Mouse (Mus musculus) heart, embryonic 12.5 days (tissue): ENCODE measurements at regions not wholly inside any gene's neighbourhood (a gene's known extent, or its start where the extent isn't known, plus 50 kb on each side); places are given as distances from the start of the nearest gene placed in this dataset.

Source experiments
- ATAC-seq: fragments of 200-750 bp; cut with Nextera tagmentation; 2 replicates; pipeline ENCODE4 v1.8.0; 2017; ENCODE audit warnings: moderate TSS enrichment, moderate library complexity; ENCODE audit not compliant: insufficient number of reproducible peaks, low FRiP score
- H3K27ac ChIP-seq: fragments of 300-500 bp; sonication (generic); 2 replicates; pipeline ENCODE4 v1.5.1; 2016; ENCODE audit warnings: mild to moderate bottlenecking, moderate library complexity; ENCODE audit not compliant: poor library complexity, severe bottlenecking
- H3K27me3 ChIP-seq: fragments of 300-500 bp; sonication (generic); replicated peaks from 2 replicates; pipeline ENCODE4 v1.6.1; 2016; ENCODE audit warnings: mild to moderate bottlenecking, moderate library complexity
- H3K36me3 ChIP-seq: fragments of 300-500 bp; sonication (generic); 2 replicates; pipeline ENCODE4 v1.6.1; 2016; ENCODE audit warnings: mild to moderate bottlenecking, moderate library complexity
- H3K4me1 ChIP-seq: fragments of 300-500 bp; sonication (generic); replicated peaks from 2 replicates; pipeline ENCODE4 v1.6.1; 2016; ENCODE audit warnings: mild to moderate bottlenecking
- H3K4me2 ChIP-seq: fragments of 300-500 bp; sonication (generic); 2 replicates; pipeline ENCODE4 v1.6.1; 2016; ENCODE audit warnings: mild to moderate bottlenecking, moderate library complexity
- H3K4me3 ChIP-seq: fragments of 300-500 bp; sonication (generic); 2 replicates; pipeline ENCODE4 v1.5.1; 2016; ENCODE audit warnings: mild to moderate bottlenecking
- H3K9ac ChIP-seq: fragments of 300-500 bp; sonication (generic); 2 replicates; pipeline ENCODE4 v1.6.1; 2016; ENCODE audit warnings: mild to moderate bottlenecking, moderate library complexity
- H3K9me3 ChIP-seq: fragments of 300-500 bp; sonication (generic); replicated peaks from 2 replicates; pipeline ENCODE4 v1.6.1; 2016; ENCODE audit warnings: mild to moderate bottlenecking, moderate library complexity
- WGBS: fragments of 180-500 bp; shearing (Covaris S2); methylation state at CpG from one replicate; pipeline ENCODE4 v1.1.7; 2016; 5-methylcytosine and 5-hydroxymethylcytosine counted together

DNA sequence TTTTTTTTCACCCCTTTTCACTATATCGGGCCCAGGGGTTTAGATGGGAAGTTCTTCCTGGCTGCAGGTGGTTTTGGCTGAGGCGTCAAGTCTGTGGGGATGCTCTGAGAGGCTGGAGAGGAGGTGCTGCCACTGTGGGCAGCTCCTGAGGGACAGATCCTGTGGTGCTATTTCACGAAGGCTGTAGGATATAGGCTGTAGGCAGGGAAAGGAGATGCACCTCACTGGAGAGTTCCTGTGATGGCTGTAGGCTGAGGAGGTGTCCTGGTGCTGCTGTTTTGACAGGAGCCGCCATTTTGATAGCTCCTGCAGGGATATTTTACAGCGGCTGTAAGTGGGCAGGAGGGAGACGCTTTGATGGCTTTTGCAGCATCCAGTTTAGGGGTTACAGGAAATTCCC is 280.2 kb upstream of the Msx2 start:
- no peak for ATAC-seq
- Histone ChIP-seq H3K36me3 (no peaks in the 10 kb centered on the region), H3K9me3 (no peaks in the 10 kb centered on the region), H3K27me3 (peaks cover 31% of the 10 kb centered on the region; the same call in 1 of the 2 replicates), H3K9ac (no peak overlapping the region), H3K4me3 (no peak overlapping the region), H3K4me2 (no peak overlapping the region), H3K27ac (no peak overlapping the region), H3K4me1 (peaks cover 30% of the 10 kb centered on the region)
- WGBS = 73% methylated on average over 6 of the region's 6 CpGs

DNA sequence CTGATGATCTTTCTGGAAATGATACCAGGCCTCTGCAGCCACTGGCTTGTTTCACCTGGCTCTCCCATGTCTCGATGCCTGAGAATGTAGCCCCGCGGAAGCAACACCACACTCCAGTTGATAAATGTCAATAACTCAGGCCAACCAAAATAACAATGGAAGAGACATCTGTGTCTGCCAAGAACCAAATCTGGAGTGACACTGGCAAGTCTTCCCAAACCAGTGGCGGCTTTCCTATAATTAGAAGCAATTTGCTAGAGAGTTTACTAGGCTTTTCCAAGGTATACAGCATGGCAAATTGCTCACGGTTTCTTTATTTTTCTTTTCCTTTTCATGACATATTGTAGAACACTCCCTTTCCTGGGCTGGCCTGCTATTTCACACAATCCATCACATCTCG is 268.1 kb upstream of the Msx2 start:
- no peaks in the 10 kb centered on the region for H3K27me3 ChIP-seq
- H3K4me2 ChIP-seq = no peak overlapping the region
- WGBS = 67% methylated on average over 6 of the region's 6 CpGs
- no peaks in the 10 kb centered on the region for H3K4me1 ChIP-seq
- H3K9me3 ChIP-seq = no peaks in the 10 kb centered on the region
- H3K9ac ChIP-seq = no peak overlapping the region
- no peak overlapping the region for H3K4me3 ChIP-seq
- H3K27ac ChIP-seq = no peak overlapping the region
- H3K36me3 ChIP-seq = no peaks in the 10 kb centered on the region
- ATAC-seq = no peak

DNA sequence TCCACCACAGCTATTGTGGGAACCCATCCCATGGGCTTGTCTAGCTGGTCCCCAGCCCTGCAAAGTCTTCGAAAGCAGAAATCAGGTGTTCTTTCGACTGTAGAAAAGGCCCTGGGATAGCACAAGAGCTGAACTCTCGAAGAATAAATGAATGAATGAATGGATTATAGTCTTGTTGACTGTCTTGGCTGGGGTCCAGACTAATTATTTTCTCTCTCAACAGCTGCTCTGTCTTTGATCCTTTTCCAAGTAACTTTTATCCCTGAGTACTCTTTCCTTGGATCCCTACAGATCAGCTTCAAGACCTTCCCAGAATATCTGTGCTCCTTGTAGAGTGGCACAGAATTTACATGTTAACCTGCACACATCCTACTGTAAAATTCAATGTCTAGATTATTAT is 266.3 kb upstream of the Msx2 start:
- ATAC-seq = no peak
- WGBS = 82% methylated on average over 3 of the region's 3 CpGs
- no peaks in the 10 kb centered on the region for H3K27me3 ChIP-seq
- H3K4me3 ChIP-seq = no peak overlapping the region
- H3K27ac ChIP-seq = no peak overlapping the region
- no peak overlapping the region for H3K9ac ChIP-seq
- H3K36me3 ChIP-seq = no peaks in the 10 kb centered on the region
- H3K4me1 ChIP-seq = 0 out of 2 replicates have a peak, but pooled peaks cover 6% of the 10 kb centered on the region
- H3K9me3 ChIP-seq = no peaks in the 10 kb centered on the region
- H3K4me2 ChIP-seq = no peak overlapping the region

DNA sequence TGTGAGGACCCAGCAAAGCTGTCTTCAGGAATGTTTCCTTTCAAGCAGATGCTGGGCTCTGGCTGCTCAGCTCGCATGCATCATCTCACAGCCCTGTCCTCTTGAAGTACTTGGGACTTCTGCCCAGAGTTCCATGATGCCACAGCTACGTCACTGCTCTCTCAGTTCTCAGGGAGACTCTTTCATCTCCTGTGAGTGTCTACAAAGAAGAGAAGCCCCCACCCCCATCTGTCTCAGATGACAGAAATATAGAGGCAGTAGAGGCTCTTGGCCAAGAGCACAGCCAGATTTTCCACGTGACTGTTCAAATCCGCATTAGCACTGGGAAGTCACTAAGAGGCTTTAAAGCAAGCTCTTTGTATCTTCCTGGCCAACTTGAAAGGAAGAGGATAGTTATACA is 262.1 kb upstream of the Msx2 start:
- Histone ChIP-seq H3K9me3 (no peaks in the 10 kb centered on the region), H3K9ac (no peak overlapping the region), H3K27ac (no peak overlapping the region), H3K4me1 (0 out of 2 replicates have a peak, but pooled peaks cover 6% of the 10 kb centered on the region), H3K4me2 (no peak overlapping the region), H3K36me3 (no peaks in the 10 kb centered on the region), H3K27me3 (no peaks in the 10 kb centered on the region), H3K4me3 (no peak overlapping the region)
- ATAC-seq = no peak
- 43% methylated on average over 4 of the region's 4 CpGs for WGBS

DNA sequence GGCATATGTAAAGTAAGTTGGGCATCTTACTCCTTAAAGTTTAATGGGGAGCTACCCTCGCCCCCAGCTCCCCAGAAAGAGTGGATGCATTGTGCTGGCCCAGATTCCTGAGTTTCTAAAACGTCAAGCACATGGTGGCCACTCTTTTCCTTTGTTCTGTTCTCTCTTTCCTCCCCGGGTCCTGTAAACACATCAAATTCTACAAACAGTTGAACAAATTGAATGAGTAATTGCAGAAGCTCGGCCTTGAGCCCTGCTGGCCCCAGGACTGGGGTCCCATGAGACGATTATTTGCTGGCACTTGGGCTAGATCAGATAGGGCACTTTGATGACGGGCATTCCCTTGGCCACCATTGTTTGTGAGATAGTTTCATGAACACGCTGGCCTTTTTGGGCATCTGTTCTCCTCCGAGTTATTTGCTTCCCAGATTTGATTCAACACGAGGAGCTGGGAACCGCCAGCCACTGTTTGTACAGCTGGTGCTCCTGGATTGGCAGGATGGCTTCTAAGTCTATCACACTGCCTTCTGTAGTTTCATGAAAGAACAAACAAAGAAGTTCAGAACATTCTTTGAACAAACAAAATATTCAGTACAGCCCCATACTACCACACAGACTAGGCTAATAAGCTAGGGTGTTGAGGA is 257.5 kb upstream of the Msx2 start:
- H3K27me3 ChIP-seq = 0 out of 2 replicates have a peak, but pooled peaks cover 2% of the 10 kb centered on the region
- 0 out of 2 replicates have a peak, but pooled peaks cover 6% of the 10 kb centered on the region for H3K4me1 ChIP-seq
- WGBS = 65% methylated on average over 10 of the region's 10 CpGs
- no peak for ATAC-seq
- no peak overlapping the region for H3K27ac ChIP-seq
- H3K9me3 ChIP-seq = no peaks in the 10 kb centered on the region; the same call in 1 of the 2 replicates
- H3K4me2 ChIP-seq = no peak overlapping the region
- no peaks in the 10 kb centered on the region for H3K36me3 ChIP-seq
- no peak overlapping the region for H3K9ac ChIP-seq
- H3K4me3 ChIP-seq = no peak overlapping the region

DNA sequence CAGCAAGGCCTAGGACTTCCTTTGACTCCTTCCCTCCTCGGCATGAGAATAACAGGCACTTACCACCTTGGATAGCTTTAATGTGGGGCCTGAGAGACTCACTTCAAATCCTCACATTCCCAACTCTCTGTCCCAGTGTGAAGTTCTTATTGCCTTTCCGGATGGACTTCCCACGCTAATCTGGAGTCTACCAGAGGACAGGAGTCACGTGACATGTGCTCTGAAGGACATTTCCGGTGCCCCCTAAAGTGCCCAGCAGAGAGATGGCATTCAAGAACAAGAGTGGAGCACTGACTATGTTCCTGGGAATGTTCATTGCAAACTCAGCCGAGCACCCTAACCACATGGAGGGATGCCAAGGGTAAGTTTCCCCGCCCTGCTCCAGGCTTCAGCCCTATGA is 257.0 kb upstream of the Msx2 start:
- WGBS = 89% methylated on average over 7 of the region's 7 CpGs
- no peak for ATAC-seq

DNA sequence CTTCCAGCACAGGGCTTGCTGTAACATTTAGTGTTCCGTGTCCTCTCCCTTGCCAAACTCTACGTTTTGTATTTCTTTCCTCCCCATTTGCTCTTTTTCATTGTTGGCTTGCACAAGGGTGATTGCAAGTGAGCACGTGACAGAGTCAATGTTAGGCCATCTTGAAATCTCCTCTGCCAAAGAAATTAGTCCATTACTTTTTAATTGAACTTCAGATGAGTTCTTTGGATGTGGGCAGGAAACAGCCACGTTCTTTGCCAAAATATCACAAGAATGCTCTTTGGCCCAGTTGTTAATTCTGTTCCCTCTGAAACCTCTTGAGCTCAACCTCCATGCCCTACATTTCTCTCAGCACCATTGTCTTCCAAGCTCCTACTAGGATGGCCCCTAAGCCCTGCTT is 253.2 kb upstream of the Msx2 start:
- Histone ChIP-seq H3K27ac (no peak overlapping the region), H3K4me2 (no peak overlapping the region), H3K4me3 (no peak overlapping the region), H3K27me3 (0 out of 2 replicates have a peak, but pooled peaks cover 2% of the 10 kb centered on the region), H3K4me1 (peaks cover 17% of the 10 kb centered on the region), H3K9me3 (no peaks in the 10 kb centered on the region; the same call in 1 of the 2 replicates), H3K36me3 (no peaks in the 10 kb centered on the region), H3K9ac (no peak overlapping the region)
- ATAC-seq = no peak
- 81% methylated on average over 4 of the region's 4 CpGs for WGBS

More for the DNA sequence above, 257.0 kb upstream of the Msx2 start:
- Histone ChIP-seq H3K9me3 (no peaks in the 10 kb centered on the region; the same call in 1 of the 2 replicates), H3K4me1 (0 out of 2 replicates have a peak, but pooled peaks cover 1% of the 10 kb centered on the region), H3K4me2 (no peak overlapping the region), H3K27me3 (0 out of 2 replicates have a peak, but pooled peaks cover 2% of the 10 kb centered on the region), H3K27ac (no peak overlapping the region), H3K4me3 (no peak overlapping the region), H3K36me3 (no peaks in the 10 kb centered on the region), H3K9ac (no peak overlapping the region)

DNA sequence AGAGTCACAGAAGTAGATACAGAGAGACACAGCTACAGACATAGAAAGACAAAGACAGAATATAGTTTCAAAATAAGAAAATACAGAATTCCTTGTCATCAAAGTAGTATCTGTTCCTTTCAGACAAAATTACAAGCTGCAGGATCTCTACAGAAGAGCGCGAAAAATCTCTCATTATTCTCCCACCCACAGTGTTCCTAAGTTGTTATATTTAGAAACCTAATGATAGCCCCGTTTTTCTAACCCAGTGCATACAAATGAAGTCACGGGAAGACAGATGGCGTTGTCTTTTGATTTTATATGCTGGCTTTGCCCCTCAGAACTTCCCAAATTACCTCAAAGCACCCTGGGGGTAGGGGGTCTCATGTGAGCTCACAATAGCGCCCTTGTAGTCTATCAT is 250.0 kb upstream of the Msx2 start:
- H3K9ac ChIP-seq = no peak overlapping the region
- no peak overlapping the region for H3K4me3 ChIP-seq
- no peak overlapping the region for H3K4me2 ChIP-seq
- H3K27ac ChIP-seq = no peak overlapping the region
- H3K4me1 ChIP-seq = peaks cover 48% of the 10 kb centered on the region
- H3K27me3 ChIP-seq = 0 out of 2 replicates have a peak, but pooled peaks cover 2% of the 10 kb centered on the region
- ATAC-seq = no peak
- 49% methylated on average over 6 of the region's 6 CpGs for WGBS
- H3K36me3 ChIP-seq = no peaks in the 10 kb centered on the region
- H3K9me3 ChIP-seq = no peaks in the 10 kb centered on the region; the same call in 1 of the 2 replicates

DNA sequence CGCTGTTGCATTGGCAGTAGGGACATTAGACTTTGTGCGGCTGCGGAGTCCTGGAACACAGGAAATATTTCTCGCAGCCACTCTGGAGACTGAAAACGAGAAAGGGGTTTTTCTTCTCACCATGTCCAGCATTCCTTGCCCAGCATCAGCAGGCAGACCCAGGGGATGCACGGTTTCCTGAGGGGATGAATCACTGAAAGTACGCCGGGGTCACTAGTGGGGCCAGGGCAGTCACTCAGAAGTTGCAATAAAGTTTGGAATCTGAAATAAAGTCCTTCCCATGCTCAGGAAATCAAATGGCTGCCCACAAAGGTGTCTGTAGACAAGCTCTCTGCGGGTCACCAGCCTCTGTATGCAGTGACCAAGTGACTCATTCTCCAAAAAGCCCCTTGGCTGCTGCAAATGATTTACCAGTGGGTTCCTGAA is 248.2 kb upstream of the Msx2 start:
- Histone ChIP-seq H3K4me3 (no peak overlapping the region), H3K9ac (no peak overlapping the region), H3K27me3 (0 out of 2 replicates have a peak, but pooled peaks cover 2% of the 10 kb centered on the region), H3K9me3 (no peaks in the 10 kb centered on the region; the same call in 1 of the 2 replicates), H3K36me3 (no peaks in the 10 kb centered on the region), H3K27ac (no peak overlapping the region), H3K4me1 (peaks cover 59% of the 10 kb centered on the region), H3K4me2 (no peak overlapping the region)
- WGBS = 58% methylated on average over 9 of the region's 9 CpGs
- no peak for ATAC-seq

DNA sequence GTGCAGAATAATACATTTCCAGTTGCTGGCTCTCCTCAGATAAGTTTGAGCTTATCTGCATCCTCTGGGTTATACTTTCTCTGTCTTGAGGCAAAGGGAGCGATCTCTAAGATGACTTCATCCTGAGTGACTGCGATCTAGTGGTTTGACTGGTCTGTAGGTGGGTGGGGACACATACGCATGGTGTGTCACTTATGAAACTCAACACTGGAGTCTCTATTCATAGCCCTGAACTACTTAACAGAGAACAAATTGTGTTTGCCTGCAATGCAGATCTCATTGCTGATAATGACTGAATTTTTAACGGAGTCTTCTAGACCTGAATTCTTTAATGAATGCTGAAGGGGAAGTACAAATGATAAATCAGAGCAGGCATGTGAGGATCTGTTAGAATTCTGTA is 244.7 kb upstream of the Msx2 start:
- 55% methylated on average over 4 of the region's 4 CpGs for WGBS

DNA sequence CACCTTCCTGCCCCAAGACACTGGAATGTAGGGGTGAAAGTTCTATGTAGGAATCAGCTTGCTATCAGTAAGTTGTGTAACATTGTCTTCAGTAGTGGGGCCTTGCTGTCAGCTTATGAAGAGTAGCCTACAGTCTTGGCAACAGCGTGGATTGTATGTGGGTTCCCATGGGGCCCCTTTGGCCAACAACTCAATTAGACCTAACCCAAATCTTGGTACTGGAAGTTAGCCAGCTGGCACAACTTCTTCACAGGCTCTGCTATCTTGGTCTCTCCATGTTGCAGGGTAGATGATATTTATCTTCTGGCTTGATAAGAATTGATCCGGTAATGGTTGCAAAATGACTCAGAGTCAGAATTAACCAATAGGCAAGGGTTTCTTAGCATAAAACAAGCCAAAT is 244.2 kb upstream of the Msx2 start:
- Histone ChIP-seq H3K27me3 (no peaks in the 10 kb centered on the region), H3K4me1 (peaks cover 49% of the 10 kb centered on the region), H3K4me2 (no peak overlapping the region), H3K36me3 (no peaks in the 10 kb centered on the region), H3K27ac (no peak overlapping the region), H3K4me3 (no peak overlapping the region), H3K9me3 (no peaks in the 10 kb centered on the region), H3K9ac (no peak overlapping the region)
- 62% methylated on average over 2 of the region's 2 CpGs for WGBS
- no peak for ATAC-seq

More for the DNA sequence above, 244.7 kb upstream of the Msx2 start:
- H3K4me2 ChIP-seq = no peak overlapping the region
- ATAC-seq = no peak
- no peak overlapping the region for H3K4me3 ChIP-seq
- no peak overlapping the region for H3K27ac ChIP-seq
- no peaks in the 10 kb centered on the region for H3K27me3 ChIP-seq
- no peak overlapping the region for H3K9ac ChIP-seq
- H3K36me3 ChIP-seq = no peaks in the 10 kb centered on the region
- no peaks in the 10 kb centered on the region for H3K9me3 ChIP-seq
- peaks cover 54% of the 10 kb centered on the region for H3K4me1 ChIP-seq

DNA sequence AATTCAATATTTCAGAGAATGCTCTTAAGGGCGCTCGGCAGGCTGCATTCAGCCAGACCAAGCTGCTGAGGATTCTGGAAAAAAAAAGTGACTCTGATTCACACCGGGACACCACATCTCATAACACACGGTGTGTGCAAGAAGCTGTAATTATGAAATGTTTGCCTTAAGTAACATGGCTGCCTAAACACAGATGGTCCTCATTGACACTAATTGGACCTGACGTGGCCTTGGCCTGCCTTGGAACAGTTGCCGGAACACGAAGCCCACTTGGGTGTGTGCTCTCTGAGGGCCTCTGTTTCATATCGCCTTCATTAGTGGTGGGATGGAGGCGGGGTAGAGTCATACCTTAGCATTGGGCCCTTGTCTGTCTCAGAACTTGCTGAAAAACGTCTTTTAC is 236.2 kb upstream of the Msx2 start:
- Histone ChIP-seq H3K27ac (no peak overlapping the region), H3K9me3 (no peaks in the 10 kb centered on the region), H3K27me3 (no peaks in the 10 kb centered on the region), H3K36me3 (no peaks in the 10 kb centered on the region), H3K4me3 (no peak overlapping the region), H3K9ac (no peak overlapping the region), H3K4me2 (no peak overlapping the region), H3K4me1 (no peaks in the 10 kb centered on the region)
- no peak for ATAC-seq
- WGBS = 78% methylated on average over 10 of the region's 10 CpGs
